Mouse (Mus musculus): Measurements from ENCODE around the gene Exoc3l.
A peak's percentile ranks its signal among the peaks of the same experiment; 100 is the strongest.

The Exoc3l gene

GRCm38 (mm10) chr8:105295895-105296573 is at the start of gene Exoc3l:
TSS of gene Exoc3l (minus strand) at chr8:105296101.
- no peak for DNase-seq (ENCODE audit: low spot score in 2 of 2)

- DNase-seq (ENCODE audit: low spot score in 2 of 2): no peak
These were observed 49.4 kb upstream of the Exoc3l start for GRCm38 (mm10) chr8:105345061-105345975.

GRCm38 (mm10) chr8:105343791-105344574 is 48.1 kb upstream of the Exoc3l start:
- DNase-seq (ENCODE audit: low spot score in 2 of 2): no peak

GRCm38 (mm10) chr8:105342768-105343167 is 46.9 kb upstream of the Exoc3l start:
- DNase-seq (ENCODE audit: low spot score in 2 of 2): no peak

GRCm38 (mm10) chr8:105341399-105341798 is 45.5 kb upstream of the Exoc3l start:
- DNase-seq (ENCODE audit: low spot score in 2 of 2): no peak

GRCm38 (mm10) chr8:105339886-105340635 is 44.2 kb upstream of the Exoc3l start:
- DNase-seq (ENCODE audit: low spot score in 2 of 2): no peak

GRCm38 (mm10) chr8:105338992-105339391 is 43.1 kb upstream of the Exoc3l start:
- no peak for DNase-seq (ENCODE audit: low spot score in 2 of 2)

- no peak for DNase-seq (ENCODE audit: low spot score in 2 of 2)
These were observed 40.7 kb upstream of the Exoc3l start for GRCm38 (mm10) chr8:105336373-105337130.

GRCm38 (mm10) chr8:105332523-105332922 is 36.6 kb upstream of the Exoc3l start:
- no peak for DNase-seq (ENCODE audit: low spot score in 2 of 2)

GRCm38 (mm10) chr8:105331931-105332330 is 36.0 kb upstream of the Exoc3l start:
- DNase-seq (ENCODE audit: low spot score in 2 of 2): no peak

GRCm38 (mm10) chr8:105331469-105331868 is 35.6 kb upstream of the Exoc3l start:
- no peak for DNase-seq (ENCODE audit: low spot score in 2 of 2)

- no peak for DNase-seq (ENCODE audit: low spot score in 2 of 2)
These were observed 34.4 kb upstream of the Exoc3l start for GRCm38 (mm10) chr8:105330325-105330724.

GRCm38 (mm10) chr8:105326968-105327367 is 31.1 kb upstream of the Exoc3l start:
- DNase-seq (ENCODE audit: low spot score in 2 of 2): peak in 1 of 2 experiments; percentile 32

- DNase-seq (ENCODE audit: low spot score in 2 of 2): peak; percentile 98 to 99
These were observed 30.3 kb upstream of the Exoc3l start, which contains the start of the genes Lrrc29 and Tmem208 for GRCm38 (mm10) chr8:105326141-105326672. TSS of gene Lrrc29 (minus strand) at chr8:105326278. TSS of gene Tmem208 (plus strand) at chr8:105326354.

- DNase-seq (ENCODE audit: low spot score in 2 of 2): no peak
These were observed 29.8 kb upstream of the Exoc3l start for GRCm38 (mm10) chr8:105325641-105326093.

- DNase-seq (ENCODE audit: low spot score in 2 of 2): peak; percentile 58 to 59
These were observed 27.3 kb upstream of the Exoc3l start for GRCm38 (mm10) chr8:105323183-105323582.

- DNase-seq (ENCODE audit: low spot score in 2 of 2): no peak
These were observed 22.8 kb upstream of the Exoc3l start for GRCm38 (mm10) chr8:105318662-105319190.

GRCm38 (mm10) chr8:105317941-105318340 is 22.0 kb upstream of the Exoc3l start:
- DNase-seq (ENCODE audit: low spot score in 2 of 2): no peak

GRCm38 (mm10) chr8:105315073-105315769 is 19.3 kb upstream of the Exoc3l start:
- no peak for DNase-seq (ENCODE audit: low spot score in 2 of 2)
